Mouse (Mus musculus): ENCODE measurements around the gene 4930470P17Rik.

Gene 4930470P17Rik

GRCm38 (mm10) chr2:170578588-170578987, 23.2 kb downstream of the 4930470P17Rik start:
- DNase-seq (ENCODE audit: low spot score in 2 of 2): no peak

- DNase-seq (ENCODE audit: low spot score in 2 of 2): no peak
These were observed 24.3 kb downstream of the 4930470P17Rik start for GRCm38 (mm10) chr2:170577502-170577901.

DNA sequence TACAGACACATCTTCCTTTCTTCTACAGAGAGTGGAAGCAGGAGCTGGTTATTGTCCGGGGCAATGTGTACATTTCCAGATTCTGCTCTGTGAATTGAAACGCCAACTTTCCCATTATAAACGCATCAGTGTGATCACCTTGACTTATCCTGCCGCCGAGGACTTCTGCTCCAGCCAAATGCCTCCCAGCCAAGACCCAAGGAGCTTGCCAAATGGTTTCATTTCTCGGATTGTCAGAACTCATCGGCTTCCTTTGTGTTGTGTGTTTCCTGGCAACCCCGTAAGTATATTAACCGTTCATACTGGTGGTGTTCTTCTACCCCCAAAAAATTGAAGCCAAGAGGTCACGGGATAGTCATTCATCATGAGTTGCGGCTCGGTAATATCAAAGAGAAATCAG, 25.7 kb downstream of the 4930470P17Rik start:
- no peak for DNase-seq (ENCODE audit: low spot score in 2 of 2)

- DNase-seq (ENCODE audit: low spot score in 2 of 2): no peak
These were observed 36.8 kb downstream of the 4930470P17Rik start for GRCm38 (mm10) chr2:170564995-170565394.

DNA sequence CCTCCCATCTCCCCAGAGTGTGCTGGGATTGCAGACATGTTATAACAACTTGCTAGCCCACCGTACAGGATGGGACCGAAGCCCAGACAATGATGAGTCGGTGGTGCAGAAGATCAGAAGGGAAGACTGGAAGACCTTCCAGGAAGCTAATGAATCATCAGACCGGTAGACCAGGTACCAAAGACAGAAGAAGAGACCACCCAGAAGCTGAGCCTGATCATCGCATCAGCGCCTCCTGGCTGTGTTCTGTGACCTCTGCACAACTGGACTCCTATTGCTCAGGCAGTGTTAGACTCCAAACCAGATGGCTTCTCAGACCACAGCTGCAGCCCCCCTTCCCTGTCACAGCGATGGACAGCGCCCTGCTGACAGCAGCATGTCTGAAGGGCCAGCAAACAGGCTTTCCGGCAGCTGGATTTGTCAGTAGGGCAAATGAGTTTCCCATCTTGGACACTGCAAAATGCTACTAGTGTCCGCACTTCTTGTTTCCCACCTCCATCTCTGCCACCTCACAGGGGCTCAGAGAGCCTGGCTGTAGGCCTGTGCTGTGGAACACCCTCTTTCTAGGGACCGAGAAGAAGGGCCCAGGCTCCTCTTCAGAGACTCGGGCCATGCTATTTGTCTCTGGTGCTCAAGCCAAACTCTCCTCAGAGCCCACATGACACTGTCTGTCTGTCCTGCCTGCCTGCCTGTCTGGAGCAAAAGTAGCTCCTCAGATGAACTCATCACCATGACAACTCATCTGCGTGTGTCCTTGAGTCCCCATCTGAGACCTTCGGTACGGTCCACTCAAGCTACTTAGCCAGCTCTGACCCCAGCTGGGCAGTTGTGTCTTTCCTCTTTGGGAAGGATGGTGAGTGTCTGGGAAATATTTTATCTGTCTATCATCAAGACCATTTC, 37.6 kb downstream of the 4930470P17Rik start:
- DNase-seq (ENCODE audit: low spot score in 2 of 2): no peak

DNA sequence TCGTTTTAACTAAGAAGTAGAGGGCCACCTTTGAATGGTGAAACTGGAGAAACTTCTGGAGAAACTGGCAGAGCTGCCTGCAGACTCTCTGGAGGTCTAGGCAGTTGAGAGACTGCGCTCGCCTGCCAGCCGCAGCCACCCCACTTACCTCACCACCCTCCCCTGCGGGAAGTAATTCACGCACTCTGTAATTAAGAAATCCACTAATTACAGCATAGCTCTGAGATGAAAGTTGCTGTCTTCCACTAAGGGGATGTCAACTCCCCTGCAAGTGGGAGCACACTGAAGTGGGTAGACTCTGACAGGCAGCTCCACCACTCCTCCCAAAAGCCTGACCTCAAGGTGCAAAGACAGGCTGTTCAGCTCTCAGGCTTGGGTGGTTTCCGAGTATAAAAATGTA, 49.7 kb downstream of the 4930470P17Rik start:
- no peak for DNase-seq (ENCODE audit: low spot score in 2 of 2)

DNA sequence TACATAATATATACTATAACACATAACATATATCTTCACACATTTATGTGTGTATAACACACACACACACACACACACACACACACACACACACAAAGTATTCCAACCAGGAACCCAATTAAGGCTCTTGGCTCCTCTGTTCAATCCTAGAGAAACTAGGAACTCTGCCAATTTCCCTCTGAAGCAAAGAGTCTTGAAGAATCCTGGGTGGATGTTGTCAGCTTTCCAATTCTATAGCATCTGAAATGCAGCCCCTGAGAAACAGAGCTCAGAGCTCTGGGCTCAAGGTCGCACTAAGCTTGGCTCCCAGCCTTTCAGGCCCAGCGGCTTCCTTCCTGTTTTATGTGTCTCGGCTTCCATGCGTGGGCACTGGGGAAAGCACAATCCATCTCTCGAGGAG, 51.6 kb downstream of the 4930470P17Rik start:
- DNase-seq (ENCODE audit: low spot score in 2 of 2): no peak

DNA sequence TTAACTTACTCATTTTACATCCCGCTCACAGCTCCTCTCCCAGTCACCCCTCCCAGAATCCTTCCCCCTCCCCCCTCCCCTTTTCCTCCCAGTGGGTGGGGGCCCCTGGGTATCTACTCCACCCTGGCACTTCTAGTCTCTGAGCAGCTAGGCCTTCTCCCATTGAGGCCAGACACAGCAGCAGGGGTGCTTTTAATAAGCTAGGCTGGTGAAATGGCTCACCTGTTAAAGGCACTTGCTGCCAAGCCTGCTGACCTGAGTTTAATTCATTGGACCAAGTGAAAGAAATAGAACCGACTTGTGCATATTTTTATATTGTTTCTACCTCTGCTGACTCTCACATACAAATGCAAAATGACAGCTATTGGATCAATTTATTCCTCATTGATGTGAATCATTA, 52.7 kb downstream of the 4930470P17Rik start:
- no peak for DNase-seq (ENCODE audit: low spot score in 2 of 2)

- no peak for DNase-seq (ENCODE audit: low spot score in 2 of 2)
These were observed 53.8 kb downstream of the 4930470P17Rik start for GRCm38 (mm10) chr2:170548046-170548445.

DNA sequence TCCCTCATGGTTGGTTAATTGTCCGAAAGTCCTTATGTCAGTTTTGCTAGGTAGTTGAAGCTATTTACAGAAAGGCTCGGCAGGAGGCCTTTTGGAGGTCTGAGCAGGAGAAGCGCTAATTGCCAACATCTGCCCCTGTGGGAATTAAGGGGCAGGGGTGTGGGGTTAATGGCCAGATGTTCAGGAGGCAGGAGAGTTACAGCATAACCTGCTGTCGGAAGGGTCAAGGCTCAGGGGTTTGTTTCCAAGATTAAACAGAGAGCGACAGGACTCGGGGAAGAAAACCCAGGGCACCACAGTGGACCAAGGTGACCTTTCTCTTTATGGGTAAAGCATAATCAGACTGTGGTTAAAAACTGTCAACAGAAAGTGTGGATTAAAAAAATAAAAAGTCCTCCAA, 54.3 kb downstream of the 4930470P17Rik start:
- no peak for DNase-seq (ENCODE audit: low spot score in 2 of 2)

- no peak for DNase-seq (ENCODE audit: low spot score in 2 of 2)
These were observed 56.1 kb downstream of the 4930470P17Rik start for GRCm38 (mm10) chr2:170545745-170546144.

GRCm38 (mm10) chr2:170544950-170545349, 56.9 kb downstream of the 4930470P17Rik start:
- DNase-seq (ENCODE audit: low spot score in 2 of 2): no peak

GRCm38 (mm10) chr2:170544159-170544558, 57.7 kb downstream of the 4930470P17Rik start:
- no peak for DNase-seq (ENCODE audit: low spot score in 2 of 2)

GRCm38 (mm10) chr2:170543625-170544024, 58.2 kb downstream of the 4930470P17Rik start:
- DNase-seq (ENCODE audit: low spot score in 2 of 2): no peak

- DNase-seq (ENCODE audit: low spot score in 2 of 2): no peak
These were observed 62.6 kb downstream of the 4930470P17Rik start for GRCm38 (mm10) chr2:170539211-170539610.

GRCm38 (mm10) chr2:170535841-170536240, 66.0 kb downstream of the 4930470P17Rik start:
- DNase-seq (ENCODE audit: low spot score in 2 of 2): no peak

GRCm38 (mm10) chr2:170534803-170535174, 67.0 kb downstream of the 4930470P17Rik start:
- DNase-seq (ENCODE audit: low spot score in 2 of 2): no peak

GRCm38 (mm10) chr2:170534116-170534802, 67.6 kb downstream of the 4930470P17Rik start:
- DNase-seq (ENCODE audit: low spot score in 2 of 2): no peak

- no peak for DNase-seq (ENCODE audit: low spot score in 2 of 2)
These were observed 71.6 kb downstream of the 4930470P17Rik start for GRCm38 (mm10) chr2:170530256-170530655.

- no peak for DNase-seq (ENCODE audit: low spot score in 2 of 2)
These were observed 72.1 kb downstream of the 4930470P17Rik start for GRCm38 (mm10) chr2:170529766-170530165.

All from heart, adult 9 months (tissue).